Mouse (Mus musculus): ENCODE measurements around the gene Nbeal2. TPM values are rescaled to one million over a fixed set of nuclear protein-coding genes. Genes with fewer than 3 reads are reported as not detected.

Gene Nbeal2
- polyA plus RNA-seq, 1 experiment from 2014 or later = 4.8 TPM

DNA sequence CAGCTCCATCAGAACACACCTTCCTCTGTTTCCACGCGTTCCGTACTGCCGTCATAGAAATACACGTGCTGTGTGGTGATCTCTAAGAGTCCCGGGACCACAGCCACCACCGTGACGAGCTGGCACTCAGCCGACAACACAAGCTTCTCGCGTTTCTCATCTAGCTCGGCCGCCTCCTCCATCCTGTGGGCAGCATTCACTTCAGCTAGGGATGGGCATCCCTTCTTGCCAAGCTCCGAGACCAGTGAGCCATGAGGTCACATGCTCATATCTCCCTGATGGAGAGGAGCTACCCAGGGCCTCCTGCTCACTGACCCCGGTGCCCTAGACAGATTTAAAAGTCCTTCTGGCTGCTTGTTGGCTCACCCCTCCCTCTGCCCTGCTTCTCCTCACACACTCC, 23.8 kb downstream of the Nbeal2 start:
- Histone ChIP-seq H3K9ac (replicated peaks; ENCODE audit: low read depth, low read length) (no peak overlapping the region), H3K27ac (ENCODE audit: low read depth, low read length) (no peak overlapping the region), H3K4me1 (ENCODE audit: control insufficient read depth, insufficient read depth, low read length) (peaks cover 12% of the 10 kb centered on the region; the same call in 1 of the 2 replicates), H3K4me2 (ENCODE audit: low read depth, low read length) (no peak overlapping the region), H3K27me3 (ENCODE audit: control insufficient read depth, insufficient read depth, low read length) (no peaks in the 10 kb centered on the region), H3K36me3 (ENCODE audit: control insufficient read depth, insufficient read depth, low read length) (no peaks in the 10 kb centered on the region), H3K4me3 (ENCODE audit: low read depth, low read length) (no peak overlapping the region), H3K9me3 (ENCODE audit: control insufficient read depth, low read length) (no peaks in the 10 kb centered on the region)
- 89% methylated on average over 15 of the region's 15 CpGs for WGBS
- no peak for ATAC-seq (ENCODE audit: low read depth)

DNA sequence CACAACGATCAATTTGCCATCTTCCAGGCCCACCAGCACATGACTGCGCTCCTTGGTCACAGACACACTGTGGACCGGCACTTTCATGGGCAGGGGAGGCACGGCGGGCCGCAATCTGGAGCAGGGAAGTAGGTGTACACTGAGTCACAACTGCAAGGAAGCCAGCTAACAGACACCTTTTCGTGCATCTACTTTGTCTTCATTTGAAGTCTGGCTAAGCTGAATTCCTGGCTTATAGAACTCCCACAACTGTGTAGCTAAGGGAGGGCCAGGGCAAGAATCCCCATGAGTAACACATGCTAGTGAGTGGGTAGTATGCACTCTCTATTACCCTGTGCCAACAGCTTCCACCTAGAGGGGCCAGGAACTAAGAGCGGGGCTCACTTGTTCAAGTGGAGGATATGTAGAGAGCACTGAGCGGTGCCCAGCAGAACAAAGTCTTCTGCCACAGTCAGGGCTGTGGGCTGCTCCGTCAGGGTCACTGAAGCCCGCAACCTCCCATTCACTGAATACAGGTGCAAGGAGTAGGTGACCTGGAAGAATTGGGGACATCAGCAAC, 28.5 kb downstream of the Nbeal2 start:
- Histone ChIP-seq H3K9ac (replicated peaks; ENCODE audit: low read depth, low read length) (peak overlapping the region; percentile 66), H3K9me3 (ENCODE audit: control insufficient read depth, low read length) (no peaks in the 10 kb centered on the region), H3K4me3 (ENCODE audit: low read depth, low read length) (peak overlapping the region; percentile 36), H3K4me2 (ENCODE audit: low read depth, low read length) (peak overlapping the region; percentile 94), H3K27me3 (ENCODE audit: control insufficient read depth, insufficient read depth, low read length) (no peaks in the 10 kb centered on the region), H3K36me3 (ENCODE audit: control insufficient read depth, insufficient read depth, low read length) (no peaks in the 10 kb centered on the region), H3K27ac (ENCODE audit: low read depth, low read length) (peak overlapping the region; percentile 80), H3K4me1 (ENCODE audit: control insufficient read depth, insufficient read depth, low read length) (peaks cover 12% of the 10 kb centered on the region; the same call in 1 of the 2 replicates)
- ATAC-seq (ENCODE audit: low read depth) = peak; percentile 21; the same call in 1 of the 2 replicates
- 73% methylated on average over 11 of the region's 11 CpGs for WGBS

- no peaks in the 10 kb centered on the region for H3K9me3 ChIP-seq (ENCODE audit: control insufficient read depth, low read length)
- peak; percentile 95 for ATAC-seq (ENCODE audit: low read depth)
- H3K36me3 ChIP-seq (ENCODE audit: control insufficient read depth, insufficient read depth, low read length) = peaks cover 1% of the 10 kb centered on the region; the same call in 1 of the 2 replicates
- 1% methylated on average over 41 of the region's 41 CpGs for WGBS
- peak within 1 kb of the TSS; percentile 94 for H3K4me2 ChIP-seq (ENCODE audit: low read depth, low read length)
- H3K27ac ChIP-seq (ENCODE audit: low read depth, low read length) = peak within 1 kb of the TSS; percentile 80
- peaks cover 12% of the 10 kb centered on the region; the same call in 1 of the 2 replicates for H3K4me1 ChIP-seq (ENCODE audit: control insufficient read depth, insufficient read depth, low read length)
- peak within 1 kb of the TSS; percentile 36 for H3K4me3 ChIP-seq (ENCODE audit: low read depth, low read length)
- H3K27me3 ChIP-seq (ENCODE audit: control insufficient read depth, insufficient read depth, low read length) = no peaks in the 10 kb centered on the region
- H3K9ac ChIP-seq (replicated peaks; ENCODE audit: low read depth, low read length) = peak within 1 kb of the TSS; percentile 66
Observed at GRCm38 (mm10) chr9:110624361-110625166, 29.4 kb downstream of the Nbeal2 start, which contains the start of gene Nradd. Gene Nradd, minus strand, starts transcription at chr9:110624452.

GRCm38 (mm10) chr9:110623416-110624195, 30.4 kb downstream of the Nbeal2 start:
- no peaks in the 10 kb centered on the region for H3K9me3 ChIP-seq (ENCODE audit: control insufficient read depth, low read length)
- H3K27ac ChIP-seq (ENCODE audit: low read depth, low read length) = peak overlapping the region; percentile 80; the same call in 1 of the 2 replicates
- H3K9ac ChIP-seq (replicated peaks; ENCODE audit: low read depth, low read length) = peak overlapping the region; percentile 66
- H3K4me2 ChIP-seq (ENCODE audit: low read depth, low read length) = peak overlapping the region; percentile 94
- peaks cover 12% of the 10 kb centered on the region; the same call in 1 of the 2 replicates for H3K4me1 ChIP-seq (ENCODE audit: control insufficient read depth, insufficient read depth, low read length)
- no peaks in the 10 kb centered on the region for H3K27me3 ChIP-seq (ENCODE audit: control insufficient read depth, insufficient read depth, low read length)
- H3K4me3 ChIP-seq (ENCODE audit: low read depth, low read length) = peak overlapping the region; percentile 36
- 35% methylated on average over 8 of the region's 8 CpGs for WGBS
- 0 out of 2 replicates have a peak, but pooled peaks have one; percentile 1 for ATAC-seq (ENCODE audit: low read depth)
- peaks cover 10% of the 10 kb centered on the region for H3K36me3 ChIP-seq (ENCODE audit: control insufficient read depth, insufficient read depth, low read length)

- peaks cover 12% of the 10 kb centered on the region; the same call in 1 of the 2 replicates for H3K4me1 ChIP-seq (ENCODE audit: control insufficient read depth, insufficient read depth, low read length)
- no peak overlapping the region for H3K9ac ChIP-seq (replicated peaks; ENCODE audit: low read depth, low read length)
- no peak for ATAC-seq (ENCODE audit: low read depth)
- no peak overlapping the region for H3K4me3 ChIP-seq (ENCODE audit: low read depth, low read length)
- peaks cover 18% of the 10 kb centered on the region for H3K36me3 ChIP-seq (ENCODE audit: control insufficient read depth, insufficient read depth, low read length)
- 85% methylated on average over 12 of the region's 12 CpGs for WGBS
- H3K27me3 ChIP-seq (ENCODE audit: control insufficient read depth, insufficient read depth, low read length) = no peaks in the 10 kb centered on the region
- no peak overlapping the region for H3K27ac ChIP-seq (ENCODE audit: low read depth, low read length)
- no peak overlapping the region for H3K4me2 ChIP-seq (ENCODE audit: low read depth, low read length)
- H3K9me3 ChIP-seq (ENCODE audit: control insufficient read depth, low read length) = no peaks in the 10 kb centered on the region
Observed at GRCm38 (mm10) chr9:110622621-110623219, 31.2 kb downstream of the Nbeal2 start.

- no peak overlapping the region for H3K9ac ChIP-seq (replicated peaks; ENCODE audit: low read depth, low read length)
- no peaks in the 10 kb centered on the region for H3K9me3 ChIP-seq (ENCODE audit: control insufficient read depth, low read length)
- H3K27me3 ChIP-seq (ENCODE audit: control insufficient read depth, insufficient read depth, low read length) = no peaks in the 10 kb centered on the region
- H3K4me1 ChIP-seq (ENCODE audit: control insufficient read depth, insufficient read depth, low read length) = peaks cover 12% of the 10 kb centered on the region; the same call in 1 of the 2 replicates
- H3K4me2 ChIP-seq (ENCODE audit: low read depth, low read length) = no peak overlapping the region
- H3K27ac ChIP-seq (ENCODE audit: low read depth, low read length) = no peak overlapping the region
- ATAC-seq (ENCODE audit: low read depth) = no peak
- peaks cover 25% of the 10 kb centered on the region for H3K36me3 ChIP-seq (ENCODE audit: control insufficient read depth, insufficient read depth, low read length)
- H3K4me3 ChIP-seq (ENCODE audit: low read depth, low read length) = no peak overlapping the region
- 95% methylated on average over 7 of the region's 7 CpGs for WGBS
Observed at GRCm38 (mm10) chr9:110620685-110621084, 33.3 kb downstream of the Nbeal2 start.

GRCm38 (mm10) chr9:110620180-110620579, 33.8 kb downstream of the Nbeal2 start:
- Histone ChIP-seq H3K4me2 (ENCODE audit: low read depth, low read length) (no peak overlapping the region), H3K4me3 (ENCODE audit: low read depth, low read length) (no peak overlapping the region), H3K4me1 (ENCODE audit: control insufficient read depth, insufficient read depth, low read length) (peaks cover 8% of the 10 kb centered on the region; the same call in 1 of the 2 replicates), H3K9me3 (ENCODE audit: control insufficient read depth, low read length) (no peaks in the 10 kb centered on the region), H3K27me3 (ENCODE audit: control insufficient read depth, insufficient read depth, low read length) (no peaks in the 10 kb centered on the region), H3K36me3 (ENCODE audit: control insufficient read depth, insufficient read depth, low read length) (peaks cover 29% of the 10 kb centered on the region), H3K27ac (ENCODE audit: low read depth, low read length) (no peak overlapping the region), H3K9ac (replicated peaks; ENCODE audit: low read depth, low read length) (no peak overlapping the region)
- WGBS = 92% methylated on average over 7 of the region's 7 CpGs
- no peak for ATAC-seq (ENCODE audit: low read depth)

- Histone ChIP-seq H3K27ac (ENCODE audit: low read depth, low read length) (no peak overlapping the region), H3K4me1 (ENCODE audit: control insufficient read depth, insufficient read depth, low read length) (no peaks in the 10 kb centered on the region), H3K4me2 (ENCODE audit: low read depth, low read length) (no peak overlapping the region), H3K9ac (replicated peaks; ENCODE audit: low read depth, low read length) (no peak overlapping the region), H3K9me3 (ENCODE audit: control insufficient read depth, low read length) (no peaks in the 10 kb centered on the region), H3K4me3 (ENCODE audit: low read depth, low read length) (no peak overlapping the region), H3K36me3 (ENCODE audit: control insufficient read depth, insufficient read depth, low read length) (peaks cover 36% of the 10 kb centered on the region), H3K27me3 (ENCODE audit: control insufficient read depth, insufficient read depth, low read length) (no peaks in the 10 kb centered on the region)
- WGBS = 77% methylated on average over 3 of the region's 3 CpGs
- ATAC-seq (ENCODE audit: low read depth) = no peak
Observed at GRCm38 (mm10) chr9:110617081-110617480, 36.9 kb downstream of the Nbeal2 start.

Data from neural tube, embryonic 14.5 days (tissue).